Mouse (Mus musculus): Measurements from ENCODE around the gene Sf3a1. TPM values are rescaled to one million over a fixed set of nuclear protein-coding genes. Genes with fewer than 3 reads are reported as not detected.

The Sf3a1 gene
- total RNA-seq, 4 experiments from 2014 or later, result 40.4 to 61.5 (median 48.4) TPM

DNA sequence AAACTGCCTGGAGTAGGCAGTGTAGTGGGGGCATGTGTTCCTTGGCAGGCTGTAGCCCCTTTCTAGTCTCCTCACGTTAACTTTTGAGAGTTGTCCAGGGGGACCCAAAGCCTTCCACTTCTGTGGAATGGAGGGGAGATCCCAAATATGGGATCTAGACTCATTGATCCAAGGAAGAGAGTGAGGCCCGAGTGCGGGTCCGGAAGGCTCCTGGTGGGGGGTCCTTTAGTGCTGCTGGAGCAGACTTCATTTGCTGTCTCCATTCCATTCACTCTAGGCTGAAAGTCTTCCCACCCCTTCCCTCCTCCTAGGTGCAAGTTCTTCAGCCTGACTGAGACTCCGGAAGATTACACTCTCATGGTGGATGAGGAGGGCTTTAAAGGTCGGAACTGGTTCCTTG, 58.5 kb downstream of the Sf3a1 start:
- no peak for DNase-seq

DNA sequence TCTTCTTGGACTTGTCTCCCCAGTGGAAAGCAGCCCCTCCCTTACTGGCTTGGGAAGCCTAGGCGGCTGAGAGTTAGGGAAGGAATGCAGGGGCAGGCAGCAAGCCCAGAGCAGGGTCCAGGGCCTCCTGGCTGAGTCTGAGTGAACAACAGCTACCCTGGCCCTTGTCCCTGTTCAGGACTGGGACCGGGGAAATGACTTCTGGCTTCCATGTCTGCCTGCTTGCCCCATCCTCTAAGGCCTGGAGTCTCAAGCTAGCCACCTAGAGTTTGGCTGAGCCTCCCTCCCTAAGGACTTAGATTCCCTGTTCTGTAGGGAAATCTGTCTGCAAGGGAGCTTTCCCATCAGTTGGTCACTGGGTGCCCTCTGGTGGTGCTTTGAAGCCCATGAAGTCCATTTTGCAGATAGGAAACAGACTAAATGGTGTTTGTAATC, 59.2 kb downstream of the Sf3a1 start:
- peak; percentile 76 for DNase-seq

DNA sequence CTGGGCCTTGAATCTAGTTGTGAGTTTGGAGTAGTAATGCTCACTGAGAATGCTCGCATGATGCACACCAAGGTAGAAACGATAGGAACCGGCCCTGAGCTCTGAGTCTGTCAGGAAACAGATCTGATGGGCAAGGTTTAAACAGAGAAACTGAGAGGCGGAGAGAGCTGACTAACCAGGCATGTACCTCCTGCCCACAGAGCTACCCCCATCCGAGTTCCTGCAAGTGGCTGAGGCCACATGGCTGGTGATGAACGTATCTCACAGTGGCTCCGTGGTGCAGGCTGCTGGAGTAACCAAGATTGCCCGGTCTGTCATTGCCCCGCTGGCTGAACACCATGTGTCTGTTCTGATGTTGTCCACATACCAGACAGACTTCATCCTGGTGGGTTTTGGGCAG, 59.8 kb downstream of the Sf3a1 start:
- DNase-seq, result no peak

DNA sequence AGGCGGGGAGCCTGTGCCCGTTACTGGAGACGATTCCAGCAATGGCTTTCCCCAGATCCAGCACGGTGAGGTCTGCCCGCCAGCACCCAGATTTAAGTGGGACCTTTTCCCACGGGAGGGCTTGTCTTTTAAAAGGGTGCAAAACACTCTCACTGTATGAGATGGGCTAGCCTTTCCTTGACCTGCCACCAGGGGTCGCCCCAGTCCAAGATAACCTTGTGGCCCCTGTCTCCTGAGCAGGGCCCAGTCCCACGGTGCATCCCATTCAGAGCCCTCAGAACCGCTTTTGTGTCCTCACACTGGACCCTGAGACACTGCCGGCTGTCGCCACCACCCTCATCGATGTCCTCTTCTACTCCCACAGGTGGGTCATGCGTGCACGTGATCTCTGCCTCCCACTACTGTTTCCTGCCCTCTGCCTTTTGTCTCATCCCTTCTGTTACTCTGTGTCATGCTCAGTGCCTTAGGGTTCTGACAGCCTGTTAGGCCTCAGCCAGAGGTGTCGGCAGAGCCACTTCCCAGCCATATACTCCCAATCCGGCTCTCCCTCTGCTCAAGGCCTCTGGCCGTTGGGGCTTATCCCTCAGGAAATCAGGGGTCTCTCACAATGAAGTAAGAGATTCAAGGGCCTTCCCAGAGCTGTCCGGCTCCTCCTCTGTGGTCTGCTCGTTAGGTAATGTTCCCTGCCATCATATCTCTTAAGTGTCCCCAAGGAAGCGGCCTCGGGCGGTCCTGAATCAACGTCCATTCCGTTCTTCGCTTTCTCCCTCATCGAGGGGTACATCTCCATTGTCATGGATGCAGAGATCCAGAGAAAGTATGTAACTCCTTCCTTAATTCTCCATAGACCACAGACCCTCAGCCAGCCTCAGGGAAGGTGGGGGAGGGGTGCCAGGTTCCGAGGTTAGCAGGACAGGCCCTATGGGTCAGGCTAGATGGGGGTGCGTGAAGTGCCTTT, 60.6 kb downstream of the Sf3a1 start:
- peak; percentile 71 for DNase-seq

DNA sequence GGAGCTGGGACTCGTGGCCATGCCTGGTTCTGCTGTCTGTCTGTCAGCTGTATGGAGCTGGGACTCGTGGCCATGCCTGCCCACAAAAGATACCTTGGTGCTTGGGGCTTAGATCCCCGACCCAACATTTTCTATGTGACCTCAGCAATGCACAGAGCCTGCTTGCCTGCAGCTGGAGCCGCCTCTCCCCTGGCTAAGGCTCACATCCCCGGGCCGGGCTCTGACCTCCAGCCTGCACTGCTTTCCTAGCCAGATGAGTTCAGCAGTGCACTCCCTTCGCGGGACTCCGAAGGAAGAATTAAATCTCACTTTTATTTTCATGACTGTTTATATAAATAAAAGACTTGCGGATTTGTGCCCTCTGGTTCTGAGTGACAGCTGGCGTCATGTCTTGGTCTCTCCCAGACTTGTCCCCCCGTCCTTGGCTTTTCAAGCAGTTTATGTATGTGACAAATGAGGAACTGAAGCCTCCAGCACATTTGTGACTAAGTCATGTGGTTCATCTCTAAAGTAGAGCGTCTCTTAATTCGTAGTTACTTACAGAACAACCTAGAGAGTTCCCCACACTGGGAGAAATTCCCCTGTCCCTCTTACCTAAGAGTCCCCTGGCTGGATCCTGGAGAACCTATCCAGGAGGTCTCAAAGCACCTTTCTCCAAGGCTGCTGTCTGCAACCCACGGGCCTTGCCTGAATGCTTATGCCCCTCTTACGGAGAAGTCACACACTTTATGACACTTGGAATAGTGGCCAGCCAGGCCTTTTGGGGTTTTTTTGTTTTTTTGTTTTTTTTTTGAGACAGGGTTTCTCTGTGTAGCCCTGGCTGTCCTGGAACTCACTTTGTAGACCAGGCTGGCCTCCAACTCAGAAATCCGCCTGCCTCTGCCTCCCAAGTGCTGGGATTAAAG, 62.1 kb downstream of the Sf3a1 start:
- no peak for DNase-seq

DNA sequence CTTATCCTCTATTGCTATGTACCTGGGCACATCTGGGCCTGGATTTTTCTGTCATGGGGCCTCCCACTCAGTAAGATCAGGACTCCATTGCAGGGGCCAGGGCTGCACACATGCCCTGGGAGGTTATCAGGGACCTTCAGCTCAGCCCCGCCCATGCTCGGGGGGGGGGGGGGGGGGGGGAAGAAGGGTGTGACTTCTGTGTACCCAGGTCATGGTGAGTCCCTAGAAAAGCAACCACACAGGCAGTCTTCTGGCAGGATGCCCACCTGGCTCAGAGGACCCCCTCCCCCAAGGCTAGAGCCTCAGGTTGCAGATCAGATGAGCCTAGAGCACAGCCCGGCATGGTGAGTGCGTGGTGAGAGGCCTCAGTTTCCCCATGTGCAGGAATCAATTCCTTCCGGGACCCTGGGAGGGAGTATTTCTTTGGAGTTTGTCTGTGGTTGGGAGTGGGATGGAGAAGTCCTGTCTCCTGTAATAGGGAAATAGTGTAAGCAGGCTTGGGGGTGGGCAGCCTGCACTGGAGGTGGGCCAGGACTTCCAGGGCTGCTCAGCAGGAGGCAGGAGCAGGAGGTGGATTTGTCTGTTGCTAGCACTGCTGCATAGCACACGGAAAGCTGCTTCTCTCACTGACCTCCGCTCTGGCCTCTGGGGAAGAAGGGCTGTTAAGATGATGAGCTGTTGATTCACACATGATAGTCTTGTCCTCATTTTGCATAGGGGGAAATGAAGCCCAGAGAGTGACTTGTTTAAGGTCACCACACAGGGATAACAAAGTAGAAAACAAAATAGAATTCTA, 63.4 kb downstream of the Sf3a1 start:
- no peak for DNase-seq

DNA sequence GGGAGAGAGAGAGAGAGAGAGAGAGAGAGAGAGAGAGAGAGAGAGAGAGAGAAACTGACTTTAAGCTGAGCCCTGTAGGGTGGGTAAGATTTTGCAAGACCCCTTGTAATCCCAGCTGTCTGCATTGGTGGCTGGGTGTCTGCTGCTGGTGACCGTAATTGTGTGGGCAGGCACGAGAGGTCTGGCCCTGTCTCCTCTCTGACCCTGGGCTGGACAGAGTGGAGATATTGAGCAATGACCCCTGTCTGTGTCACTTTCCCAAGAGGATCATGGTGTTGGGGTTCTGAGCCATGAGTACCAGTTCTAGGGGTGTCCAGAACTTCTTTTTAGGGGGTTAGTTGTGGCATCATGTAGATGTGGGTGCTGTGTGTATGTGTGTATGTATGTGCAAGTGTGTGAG, 64.1 kb downstream of the Sf3a1 start:
- DNase-seq, result no peak

DNA sequence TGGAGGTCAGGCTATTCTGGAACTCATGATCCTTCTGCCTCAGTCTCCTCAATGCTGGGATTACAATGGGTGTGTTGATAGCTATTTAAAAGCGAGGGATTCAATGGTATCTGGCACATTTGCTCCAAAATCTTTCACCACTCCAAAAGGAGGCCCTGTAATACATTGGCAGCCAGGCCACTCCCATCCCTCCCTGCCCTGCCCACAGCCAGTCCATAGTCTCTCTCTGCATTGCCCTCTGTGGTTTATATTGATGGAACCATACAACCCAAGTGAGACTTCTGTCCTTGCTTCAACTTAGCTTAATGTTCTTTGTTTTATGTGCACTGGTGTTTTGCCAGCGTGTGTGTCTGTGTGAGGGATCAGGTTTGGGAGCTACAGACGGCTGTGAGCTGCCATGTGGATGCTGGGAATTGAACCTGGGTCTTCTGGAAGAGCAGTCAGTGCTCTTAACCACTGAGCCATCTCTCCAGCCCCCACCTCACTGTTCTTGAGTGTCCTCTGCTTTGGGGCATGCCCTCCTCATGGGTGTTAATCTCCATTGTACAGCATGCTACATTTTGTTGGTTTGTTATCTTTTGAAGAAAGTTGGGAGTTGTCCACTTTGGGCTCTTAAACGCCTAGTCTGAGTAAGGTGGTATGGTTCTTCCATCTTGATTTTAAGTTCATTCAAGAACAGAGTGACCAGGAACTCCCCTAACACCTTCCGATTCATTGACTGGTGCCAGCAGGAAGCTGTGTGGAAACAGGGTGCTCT, 66.6 kb downstream of the Sf3a1 start:
- no peak for DNase-seq

DNA sequence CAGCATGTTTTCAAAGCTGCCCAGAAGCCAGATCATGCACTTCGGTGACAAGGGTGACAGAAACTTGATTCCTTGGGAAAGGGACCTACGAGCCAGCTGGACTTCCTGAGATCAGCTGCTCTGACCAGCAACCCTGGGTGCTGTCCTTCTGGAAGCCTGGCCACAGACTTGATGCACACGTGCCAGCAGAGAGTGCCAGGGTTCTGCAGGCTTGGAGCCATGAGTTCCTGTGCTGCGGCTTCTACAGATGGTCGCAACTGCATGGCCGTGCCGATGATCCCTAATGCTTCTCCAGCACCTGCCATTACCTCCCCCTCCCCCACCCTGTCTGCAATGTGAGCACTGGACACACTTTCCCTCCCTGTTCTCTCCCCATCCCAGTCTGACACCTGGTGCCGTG, 68.3 kb downstream of the Sf3a1 start:
- no peak for DNase-seq

DNA sequence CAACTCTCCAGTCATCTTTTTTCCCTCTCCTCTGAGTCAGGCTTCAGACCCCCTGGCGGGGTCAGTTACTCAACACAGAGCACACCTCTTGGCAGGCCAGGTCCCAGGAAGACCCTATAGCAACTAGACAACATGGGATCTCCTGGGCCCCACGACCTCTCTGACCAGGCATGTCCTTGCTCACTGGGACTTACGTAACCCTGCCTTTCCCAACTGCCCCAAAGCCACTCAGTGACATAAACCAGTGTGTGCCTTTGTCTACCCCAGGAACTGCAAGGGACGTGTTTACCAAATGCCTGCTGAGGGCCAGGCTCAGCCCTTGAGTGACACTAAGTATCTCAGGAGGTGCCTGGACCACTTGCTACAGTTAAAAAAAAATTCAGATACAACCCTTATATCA, 69.7 kb downstream of the Sf3a1 start:
- no peak for DNase-seq

DNA sequence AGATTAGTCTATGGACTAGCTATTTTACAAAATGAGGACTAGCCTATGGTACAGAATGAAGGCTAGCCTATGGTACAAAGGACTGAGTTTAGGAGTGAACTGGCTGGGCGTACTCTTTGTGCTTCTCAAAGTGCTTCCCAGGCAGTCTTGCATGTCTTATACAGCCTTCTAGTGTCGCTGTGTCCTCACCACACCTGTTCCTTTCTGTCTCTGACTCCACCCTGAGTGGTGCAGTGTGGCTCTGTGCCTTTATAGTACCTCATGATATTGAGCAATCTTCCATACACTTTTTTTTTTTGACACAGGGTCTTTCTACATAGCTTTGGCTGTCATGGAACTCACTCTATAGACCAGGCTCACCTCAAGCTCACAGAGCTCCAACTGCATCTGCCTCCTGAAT, 71.3 kb downstream of the Sf3a1 start:
- DNase-seq, result no peak

Small RNAs within 50 kb of the gene (microRNA-seq; reads per million reads assigned to microRNA genes)
- 1.1 to 1.3 reads per million in 2 experiments for gene Mir3060

Other genes starting within 250 kb of the Sf3a1 start
- 10 to 100 TPM in 2 of 4 experiments, 1 to 10 TPM in 2; 5.9 to 15.5 (median 10.2) TPM for gene Slc35e4, start 245.7 kb upstream of the Sf3a1 start, total RNA-seq (2022)
- 100 to 1,000 TPM; 129 to 145 (median 137) TPM for gene Tcn2, start 228.2 kb upstream of the Sf3a1 start, total RNA-seq (2022)
- 10 to 100 TPM; 53.4 to 60.5 (median 55.8) TPM for gene Pes1, start 196.4 kb upstream of the Sf3a1 start, total RNA-seq (2022)
- not detected for gene 4930556J24Rik, start 183.6 kb upstream of the Sf3a1 start, total RNA-seq (2022)
- under 1 TPM in 3 of 4 experiments, not detected in 1; 0.15 to 0.19 (median 0.18) TPM for gene Gal3st1, start 176.7 kb upstream of the Sf3a1 start, total RNA-seq (2022)
- gene Sec14l4, start 128.9 kb upstream of the Sf3a1 start, total RNA-seq (2022), result 1 to 10 TPM in 2 of 4 experiments, under 1 TPM in 1, not detected in 1; 0.59 to 5.1 (median 3.8) TPM
- gene Sec14l3, start 95.5 kb upstream of the Sf3a1 start, total RNA-seq (2022), result under 1 TPM in 1 of 4 experiments, not detected in 3; 0.34 TPM
- 10 to 100 TPM; 17.5 to 21.4 (median 18.9) TPM for gene Mtfp1, start 64.9 kb upstream of the Sf3a1 start, total RNA-seq (2022)
- 1 to 10 TPM; 2.0 to 3.3 (median 2.4) TPM for gene Sec14l2, start 36.9 kb upstream of the Sf3a1 start, total RNA-seq (2022)
- 10 to 100 TPM; 28.2 to 38.2 (median 33.1) TPM for gene Rnf215, start 25.1 kb upstream of the Sf3a1 start, total RNA-seq (2022)
- 10 to 100 TPM; 11.8 to 22.5 (median 15.3) TPM for gene Ccdc157, start 57 bp upstream of the Sf3a1 start, total RNA-seq (2022)
- gene Tbc1d10a, start 26.4 kb downstream of the Sf3a1 start, total RNA-seq (2022), result 10 to 100 TPM; 18.6 to 24.7 (median 21.9) TPM
- 1 to 10 TPM; 3.1 to 6.1 (median 4.2) TPM for gene Castor1, start 57.9 kb downstream of the Sf3a1 start, total RNA-seq (2022)
- under 1 TPM in 2 of 4 experiments, not detected in 2; 0.24 to 0.25 TPM for gene Osm, start 76.1 kb downstream of the Sf3a1 start, total RNA-seq (2022)
- 1 to 10 TPM in 1 of 4 experiments, under 1 TPM in 2, not detected in 1; 0.15 to 1.0 (median 0.34) TPM for gene Lif, start 97.2 kb downstream of the Sf3a1 start, total RNA-seq (2022)